Mouse (Mus musculus) spleen, postnatal 36 days (tissue): ENCODE results near the gene Rplp0.
"Not testable (repeated sequence)": the region's sequence is repeated elsewhere in the genome, so short reads cannot be mapped to it uniquely, and the experiment has no call there.

Experiments
- DNase-seq, 2 experiments: peaks; one replicate each; pipeline ENCODE4 v3.0.0; 2022; ENCODE audit warnings: low spot score in 2 of 2, mixed read lengths in 1 of 2

Gene Rplp0

DNA sequence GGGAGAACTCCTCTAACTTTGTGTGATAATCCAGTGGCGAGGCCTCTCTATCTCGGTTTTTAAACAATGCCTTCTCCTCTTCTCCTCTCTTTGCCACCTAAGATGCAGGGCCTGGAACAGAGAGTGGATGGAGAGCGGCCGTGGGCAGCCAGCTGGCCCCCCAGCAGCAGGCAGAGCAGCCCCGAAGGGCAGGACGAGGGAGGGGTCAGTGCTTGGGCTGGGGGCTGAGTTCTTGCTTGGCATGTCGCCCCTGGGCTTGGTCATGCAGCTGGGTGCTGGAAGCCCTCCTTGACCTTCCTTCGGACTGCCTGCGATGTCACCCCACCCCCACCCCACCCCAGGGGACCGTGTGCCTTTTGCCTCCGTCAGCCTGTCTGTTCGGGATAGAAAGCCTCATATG, 7.9 kb upstream of the Rplp0 start:
- no peak for DNase-seq

DNA sequence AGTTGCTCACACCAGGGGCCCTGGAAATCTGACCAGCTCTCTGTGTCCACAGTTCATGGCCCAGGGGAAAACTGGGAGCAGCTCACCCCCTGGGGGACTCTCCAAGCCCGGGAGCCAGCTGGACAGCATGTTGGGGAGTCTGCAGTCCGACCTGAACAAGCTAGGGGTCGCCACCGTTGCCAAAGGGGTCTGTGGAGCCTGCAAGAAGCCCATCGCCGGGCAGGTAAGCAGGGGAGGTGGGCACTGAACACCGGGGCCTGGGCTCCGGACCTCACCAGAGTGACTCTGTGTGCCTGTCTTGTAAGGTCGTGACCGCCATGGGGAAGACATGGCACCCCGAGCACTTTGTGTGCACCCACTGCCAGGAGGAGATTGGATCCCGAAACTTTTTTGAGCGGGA, 7.5 kb upstream of the Rplp0 start:
- no peak for DNase-seq

DNA sequence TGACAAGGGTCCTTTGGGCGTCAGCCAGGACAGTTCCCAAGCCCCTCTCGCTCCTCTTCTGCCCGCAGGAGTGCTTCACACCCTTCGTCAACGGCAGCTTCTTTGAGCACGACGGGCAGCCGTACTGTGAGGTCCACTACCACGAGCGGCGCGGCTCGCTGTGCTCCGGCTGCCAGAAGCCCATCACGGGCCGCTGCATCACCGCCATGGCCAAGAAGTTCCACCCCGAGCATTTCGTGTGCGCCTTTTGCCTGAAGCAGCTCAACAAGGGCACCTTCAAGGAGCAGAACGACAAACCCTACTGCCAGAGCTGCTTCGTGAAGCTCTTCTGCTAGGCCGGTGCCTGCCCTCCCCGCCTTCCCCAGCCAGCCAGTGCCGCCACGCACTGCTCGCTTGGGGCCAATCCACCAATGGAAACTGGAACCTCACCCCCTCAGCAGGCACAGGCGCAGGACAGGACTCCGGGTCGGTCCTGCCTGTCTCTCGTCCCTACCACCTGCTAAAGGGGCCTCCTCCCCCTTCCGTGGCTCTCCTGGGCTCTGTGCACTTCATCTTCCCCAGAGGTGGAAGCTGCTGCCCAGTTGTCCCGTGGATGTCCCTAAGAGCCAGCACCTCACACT, 5.4 kb upstream of the Rplp0 start:
- no peak for DNase-seq

DNA sequence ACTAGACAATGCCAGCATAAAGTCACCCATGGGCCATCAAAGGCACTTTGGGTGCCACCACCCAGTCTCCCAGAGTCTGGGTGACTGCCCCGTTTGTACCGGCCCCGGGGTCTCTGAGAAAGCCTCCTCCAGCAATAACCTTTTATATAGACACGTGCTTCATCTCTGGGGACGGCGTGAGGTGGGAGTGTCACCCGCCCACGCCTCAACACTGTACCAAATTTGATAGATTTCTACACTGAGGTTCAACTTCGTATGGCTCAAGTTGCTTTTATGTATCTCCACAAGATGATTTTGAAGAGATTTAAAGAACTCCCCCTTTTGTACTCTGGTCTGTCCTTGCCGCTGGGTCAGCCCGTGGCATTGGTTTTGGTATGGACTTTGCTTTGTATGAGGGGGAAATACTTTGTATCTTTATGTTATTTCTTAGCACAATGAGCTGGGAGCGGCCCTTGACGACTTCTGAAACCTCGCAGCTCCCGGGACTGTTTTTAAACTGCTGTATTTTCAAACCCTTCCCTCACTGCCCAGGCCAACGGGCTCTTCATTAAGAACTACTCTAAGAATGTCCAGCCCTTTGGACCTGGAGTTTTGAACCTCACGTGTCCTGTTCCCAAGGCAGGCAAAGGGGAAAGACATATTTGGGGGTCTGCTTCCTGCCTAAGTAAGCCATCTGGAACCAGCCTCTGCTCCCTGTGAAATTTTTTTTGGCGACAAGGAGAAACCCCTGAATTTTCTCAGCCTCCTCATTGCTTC, 4.6 kb upstream of the Rplp0 start:
- DNase-seq, result no peak

DNA sequence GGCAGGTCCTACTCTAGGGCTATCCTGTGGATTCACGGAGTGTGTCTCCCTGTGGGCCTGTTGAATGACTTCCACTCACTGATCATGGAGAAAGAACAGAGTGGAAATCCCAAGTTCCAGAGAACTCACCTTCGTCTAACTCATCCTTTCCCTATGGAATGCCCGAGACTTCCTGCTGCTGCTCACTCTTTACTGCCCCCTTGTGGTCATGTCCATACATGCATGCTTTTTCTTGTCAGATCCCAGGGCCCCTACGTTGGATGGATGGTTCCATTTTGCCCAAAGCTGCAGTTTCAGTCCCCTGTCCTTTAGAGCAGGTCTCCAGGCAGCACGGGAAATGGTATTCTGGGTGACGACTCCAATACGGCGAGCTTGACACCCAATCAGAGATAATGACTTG, 3.0 kb upstream of the Rplp0 start:
- peak; percentile 33 to 49 for DNase-seq

DNA sequence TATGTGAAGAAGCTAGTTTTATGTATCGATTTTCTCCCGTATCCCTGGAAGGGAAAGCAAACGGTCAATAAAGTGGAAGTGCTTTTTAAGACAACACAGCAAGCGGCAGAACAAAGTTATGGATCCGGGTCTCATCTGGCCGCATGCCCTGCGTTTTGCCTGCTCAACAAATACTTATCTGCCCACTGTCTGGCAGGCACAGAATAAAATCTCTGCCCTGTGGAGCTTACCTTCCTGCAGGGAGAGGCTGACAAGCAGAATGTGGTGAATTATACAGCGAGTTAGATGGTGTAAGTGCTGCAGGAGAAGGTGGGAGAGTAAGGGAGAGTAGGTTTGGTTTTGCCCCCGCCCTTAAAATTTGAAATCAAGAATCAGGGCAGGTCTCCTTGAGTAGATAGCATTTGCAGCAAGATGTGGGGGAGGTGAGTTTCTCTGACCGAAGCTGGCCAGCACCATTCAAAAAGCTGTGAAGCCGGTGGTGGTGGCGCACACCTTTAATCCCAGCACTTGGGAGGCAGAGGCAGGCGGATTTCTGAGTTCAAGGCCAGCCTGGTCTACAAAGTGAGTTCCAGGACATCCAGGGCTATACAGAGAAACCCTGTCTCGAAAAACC, 979 bp upstream of the Rplp0 start:
- no peak for DNase-seq

DNA sequence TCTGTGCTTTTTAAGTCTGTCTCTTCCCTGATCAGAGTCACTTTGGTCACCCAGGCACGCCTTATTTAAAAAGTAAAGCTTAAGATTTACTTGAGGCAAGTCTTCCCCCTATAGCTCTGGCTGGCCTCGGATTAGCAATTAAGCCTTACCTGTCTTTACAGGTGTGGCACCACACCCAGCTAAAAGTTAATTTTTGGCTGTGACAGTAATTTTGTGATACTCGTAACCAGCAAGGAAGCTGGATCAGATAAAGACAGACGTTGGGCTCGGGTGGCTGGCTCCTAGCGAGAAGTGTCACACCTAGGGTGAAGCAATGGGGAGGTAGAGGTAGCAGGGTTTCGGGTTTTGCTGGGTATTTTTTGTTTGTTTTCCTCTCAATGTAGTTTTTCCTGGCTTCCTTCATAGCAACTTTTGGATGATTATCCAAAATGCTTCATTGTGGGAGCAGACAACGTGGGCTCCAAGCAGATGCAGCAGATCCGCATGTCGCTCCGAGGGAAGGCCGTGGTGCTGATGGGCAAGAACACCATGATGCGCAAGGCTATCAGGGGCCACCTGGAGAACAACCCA, 1.2 kb downstream of the Rplp0 start:
- no peak for DNase-seq

DNA sequence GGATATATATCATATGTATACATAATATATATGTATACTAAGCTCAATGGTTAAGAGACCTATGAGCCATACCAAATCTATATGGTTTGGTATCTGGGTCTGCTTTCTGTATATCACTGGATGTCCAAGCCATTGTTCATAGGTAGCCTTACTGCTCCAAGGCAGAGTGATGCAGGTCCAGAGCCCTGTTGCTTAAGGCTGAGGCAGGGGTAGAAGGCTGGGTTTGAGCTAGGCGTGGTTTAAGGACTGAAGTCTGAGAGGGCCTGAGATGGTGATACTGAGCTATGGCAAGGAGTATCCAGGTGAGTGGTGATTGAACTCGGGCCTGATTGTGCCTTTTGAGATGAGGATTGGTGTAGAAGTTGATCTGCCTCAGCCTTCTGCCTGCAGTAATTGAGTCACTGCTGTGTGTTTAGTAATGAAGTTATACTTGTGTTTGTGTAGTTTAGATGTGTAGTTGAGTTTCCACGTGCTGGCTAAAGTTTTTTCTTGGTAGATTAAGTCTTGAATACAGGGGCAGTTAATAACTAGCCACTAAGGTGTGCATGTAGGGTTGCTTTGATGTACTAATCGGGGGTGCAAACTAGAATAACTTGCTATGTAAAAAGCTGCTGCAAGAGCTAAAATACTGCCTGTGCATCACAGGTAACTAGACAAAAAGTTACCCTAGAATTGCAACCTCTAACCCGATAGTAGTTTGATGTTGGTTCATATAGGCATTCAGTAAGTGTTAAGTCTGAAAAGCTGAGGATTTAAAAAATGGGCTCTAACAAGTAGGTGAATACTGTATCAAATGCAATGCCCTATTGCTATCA, 4.7 kb downstream of the Rplp0 start:
- DNase-seq, result no peak

DNA sequence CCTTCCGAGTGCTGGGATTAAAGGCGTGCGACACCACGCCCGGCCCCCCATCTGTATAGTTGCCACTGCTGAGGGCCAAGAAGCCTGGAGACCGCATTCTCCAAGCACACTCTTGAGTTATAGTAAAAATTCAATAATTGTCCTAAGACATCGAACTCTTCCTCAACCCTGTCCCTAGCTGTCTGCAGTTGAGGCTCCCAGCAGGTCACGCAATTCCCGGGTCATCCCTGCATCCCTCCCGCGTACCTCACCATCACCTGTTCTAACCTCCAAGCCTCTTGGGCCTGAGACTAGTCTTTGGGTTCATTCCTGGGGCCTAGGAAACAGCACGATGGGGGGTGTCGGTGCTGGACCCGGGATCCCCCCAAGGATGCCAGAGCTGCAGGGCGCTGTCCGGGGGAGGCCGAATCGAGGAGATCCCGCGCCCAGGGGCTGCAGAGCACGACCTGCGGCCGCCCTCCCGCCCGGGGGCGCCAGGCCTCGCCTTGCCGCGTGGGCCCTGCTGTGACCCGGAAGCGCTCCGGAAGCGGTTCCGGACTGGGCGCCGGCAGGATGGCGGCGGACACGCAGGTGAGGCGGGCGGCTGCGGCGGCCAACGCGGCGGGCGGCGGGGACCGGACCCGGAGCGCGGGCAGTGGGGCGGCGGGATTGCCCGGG, 5.6 kb downstream of the Rplp0 start, which contains the start of gene Gcn1l1:
Gcn1l1 (plus strand) TSS at position 518 of the 657 bp plus-strand sequence.
- peak; percentile 75 to 78 for DNase-seq

DNA sequence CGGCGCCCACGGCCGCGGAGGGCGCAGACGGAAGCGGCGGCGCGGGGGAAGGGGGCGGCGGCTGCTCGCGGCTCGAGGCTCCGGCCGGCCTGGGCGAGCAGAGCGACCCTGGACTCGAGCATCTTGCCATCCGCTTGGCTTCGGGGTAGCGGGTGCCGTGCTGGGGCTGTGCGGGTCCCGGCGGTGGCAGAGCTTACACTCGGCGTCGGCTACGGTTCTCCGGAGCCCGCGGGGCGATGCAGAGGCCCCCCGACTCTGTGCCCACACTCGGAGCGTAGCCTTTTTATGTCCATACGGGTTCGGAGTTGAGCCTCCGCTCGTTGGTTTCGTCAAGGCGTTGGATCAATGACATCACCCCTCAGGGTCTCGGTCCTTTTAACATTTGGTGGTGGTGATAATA, 6.1 kb downstream of the Rplp0 start:
- no peak for DNase-seq

DNA sequence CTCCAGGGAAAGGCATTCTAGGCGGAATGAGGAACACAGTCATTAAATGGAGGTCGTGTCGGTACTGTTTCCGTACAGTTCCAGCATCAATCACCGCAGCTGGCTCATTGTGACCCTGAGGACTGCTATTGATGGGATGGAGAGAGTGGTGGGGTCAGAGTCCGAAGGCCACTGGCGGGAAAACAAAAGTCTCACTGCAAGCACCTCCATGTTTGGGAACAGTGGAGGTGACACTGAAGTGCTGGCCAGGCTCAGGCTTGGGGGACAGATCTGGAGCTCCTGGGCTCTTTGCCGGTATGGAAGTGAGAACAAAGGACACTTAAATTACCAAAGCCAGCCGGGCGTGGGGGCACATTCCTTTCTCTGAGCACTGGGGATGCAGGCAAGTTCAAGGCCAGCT, 9.4 kb downstream of the Rplp0 start:
- DNase-seq, result no peak

DNA sequence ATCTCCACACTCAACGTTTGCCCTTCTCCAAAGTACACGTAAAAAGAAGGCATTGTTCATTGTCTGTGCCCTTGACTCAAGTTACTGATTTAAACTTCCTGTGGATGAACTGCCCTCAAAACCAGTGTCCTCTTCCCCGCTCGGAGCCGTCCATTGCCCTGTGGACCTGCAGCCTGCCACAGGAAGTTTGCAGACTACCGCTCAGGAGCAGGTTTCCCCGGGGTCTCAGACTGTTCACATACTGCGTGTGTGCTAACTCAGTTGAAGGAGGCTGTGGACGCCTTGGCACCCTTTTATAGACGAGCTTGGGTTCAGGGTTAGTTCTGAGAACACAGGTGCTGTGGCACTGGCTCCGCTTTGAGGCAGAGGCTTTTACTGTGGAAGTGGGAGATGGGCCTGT, 10.0 kb downstream of the Rplp0 start:
- DNase-seq, result no peak

DNA sequence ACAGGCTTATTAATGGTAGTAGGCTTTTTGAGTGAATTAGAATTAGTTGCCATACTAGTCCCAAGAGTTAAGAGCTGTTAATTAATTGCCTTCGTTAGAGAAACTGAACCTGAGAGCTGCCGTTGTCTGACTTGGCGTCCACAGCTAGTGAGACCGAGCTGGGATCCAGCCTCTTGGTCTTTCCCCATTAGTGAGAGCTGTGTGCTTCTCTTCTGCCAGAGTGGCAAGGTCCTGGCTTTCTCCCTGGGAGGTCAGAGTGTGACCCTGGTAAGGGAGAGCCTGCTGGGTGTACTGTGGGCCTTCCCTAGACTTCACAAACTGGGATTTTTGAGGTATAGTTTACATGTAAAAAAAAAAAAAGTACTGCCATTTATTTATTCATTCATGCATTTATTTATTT, 10.5 kb downstream of the Rplp0 start:
- DNase-seq, result no peak

DNA sequence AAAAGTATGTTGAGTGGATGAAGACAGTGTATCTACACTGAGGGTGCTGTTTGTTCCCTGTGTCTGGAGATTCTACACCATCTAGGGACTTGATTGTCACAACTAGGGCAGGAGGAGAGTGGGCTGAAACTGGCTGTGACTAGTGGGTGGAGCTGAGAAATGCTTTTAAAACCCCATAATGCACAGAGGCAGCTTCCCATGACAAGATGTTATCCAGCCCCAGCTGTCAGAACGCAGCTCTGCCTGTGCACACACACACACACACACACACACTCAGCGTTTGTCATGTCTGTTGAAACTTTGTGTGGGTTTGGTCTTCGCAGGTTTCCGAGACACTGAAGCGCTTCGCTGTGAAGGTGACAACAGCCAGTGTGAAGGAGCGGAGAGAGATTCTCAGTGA, 11.8 kb downstream of the Rplp0 start:
- DNase-seq, result no peak

DNA sequence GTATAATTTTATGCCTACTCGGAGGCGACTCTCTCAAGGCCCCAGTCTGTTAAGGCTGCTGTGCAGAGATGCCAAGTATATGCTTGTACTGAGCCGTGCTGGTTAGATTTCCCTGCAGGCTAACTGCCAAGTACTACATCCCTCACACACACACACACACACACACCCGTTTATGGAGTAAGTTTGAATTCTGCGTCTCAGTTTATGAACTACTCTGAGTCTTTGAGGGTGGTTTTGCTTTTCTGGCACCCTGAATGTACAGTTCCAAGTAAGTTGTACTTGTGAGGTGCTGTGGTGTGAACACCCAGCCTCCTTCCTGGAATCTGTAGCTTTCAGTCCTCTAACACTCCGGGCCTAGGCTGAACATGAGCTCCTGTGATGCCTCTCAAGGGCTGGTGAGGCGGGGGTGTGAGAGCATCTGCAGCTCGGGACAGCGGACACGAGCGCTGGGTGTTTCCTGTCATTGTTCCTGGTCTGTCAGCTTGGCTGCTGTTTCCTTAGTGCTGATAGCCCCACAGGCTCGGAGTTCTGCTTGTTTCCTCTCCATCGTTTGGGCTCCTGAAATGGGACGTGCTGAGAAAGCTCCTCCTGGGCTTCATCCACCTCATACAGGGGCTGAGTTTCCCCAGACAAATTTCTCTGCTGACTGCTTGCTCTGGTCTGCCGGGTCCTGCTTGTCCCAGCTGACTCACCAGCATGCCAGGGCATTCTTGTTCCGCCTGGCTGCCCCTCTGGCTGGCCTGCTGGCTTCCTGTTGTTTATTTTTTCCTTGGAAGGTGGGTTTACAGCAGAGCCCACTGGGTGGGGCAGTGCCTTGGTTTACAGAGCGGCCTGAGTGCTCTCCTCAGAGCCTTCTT, 13.6 kb downstream of the Rplp0 start:
- no peak for DNase-seq

DNA sequence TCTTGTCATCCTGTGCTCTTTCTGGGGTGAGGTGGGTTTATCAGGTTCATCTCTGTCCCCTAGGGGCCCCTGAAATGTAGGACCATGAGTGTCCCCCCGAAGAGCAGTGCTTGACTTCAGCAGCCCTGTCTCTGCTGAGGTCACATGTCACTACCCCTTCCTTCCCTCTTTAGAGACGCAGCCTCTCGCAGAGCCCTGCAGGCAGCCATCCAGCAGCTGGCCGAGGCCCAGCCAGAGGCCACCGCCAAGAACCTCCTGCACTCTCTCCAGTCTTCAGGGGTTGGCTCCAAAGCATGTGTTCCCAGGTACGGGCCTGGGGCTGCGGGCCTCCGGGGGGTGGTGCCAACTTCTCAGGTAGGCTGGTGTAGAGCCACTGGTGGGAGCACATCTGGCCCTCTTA, 15.7 kb downstream of the Rplp0 start:
- no peak for DNase-seq

DNA sequence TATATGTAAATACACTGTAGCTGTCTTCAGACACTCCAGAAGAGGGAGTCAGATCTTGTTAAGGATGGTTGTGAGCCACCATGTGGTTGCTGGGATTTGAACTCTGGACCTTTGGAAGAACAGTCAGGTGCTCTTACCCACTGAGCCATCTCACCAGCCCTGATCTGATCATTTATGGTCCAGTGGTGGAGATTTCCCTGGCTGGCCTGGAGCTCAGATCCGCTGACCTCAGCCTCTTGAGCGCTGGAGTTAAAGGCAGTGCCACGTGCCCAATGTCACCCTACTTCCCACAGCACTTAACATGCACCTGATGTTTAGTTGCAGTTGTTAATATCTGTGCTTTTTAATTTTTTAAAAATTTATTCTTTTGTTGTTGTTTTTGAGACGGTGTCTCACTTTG, 18.4 kb downstream of the Rplp0 start:
- DNase-seq, result not testable (repeated sequence)

DNA sequence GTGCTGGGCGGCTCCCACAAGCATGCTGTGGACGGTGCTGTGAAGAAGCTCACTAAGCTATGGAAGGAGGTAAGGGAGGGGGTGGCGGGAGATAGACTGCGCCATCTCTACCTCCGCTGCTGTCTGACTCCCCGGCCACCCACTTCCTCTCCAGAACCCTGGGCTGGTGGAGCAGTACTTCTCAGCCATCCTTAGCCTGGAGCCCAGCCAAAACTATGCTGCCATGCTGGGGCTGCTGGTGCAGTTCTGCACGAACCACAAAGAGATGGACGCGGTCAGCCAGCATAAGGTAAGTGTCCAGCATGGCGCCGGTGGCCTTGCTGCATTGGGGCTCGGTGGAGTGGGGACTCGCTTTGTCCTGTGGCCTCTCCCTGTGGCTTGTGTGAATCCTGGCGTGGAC, 19.7 kb downstream of the Rplp0 start:
- no peak for DNase-seq

DNA sequence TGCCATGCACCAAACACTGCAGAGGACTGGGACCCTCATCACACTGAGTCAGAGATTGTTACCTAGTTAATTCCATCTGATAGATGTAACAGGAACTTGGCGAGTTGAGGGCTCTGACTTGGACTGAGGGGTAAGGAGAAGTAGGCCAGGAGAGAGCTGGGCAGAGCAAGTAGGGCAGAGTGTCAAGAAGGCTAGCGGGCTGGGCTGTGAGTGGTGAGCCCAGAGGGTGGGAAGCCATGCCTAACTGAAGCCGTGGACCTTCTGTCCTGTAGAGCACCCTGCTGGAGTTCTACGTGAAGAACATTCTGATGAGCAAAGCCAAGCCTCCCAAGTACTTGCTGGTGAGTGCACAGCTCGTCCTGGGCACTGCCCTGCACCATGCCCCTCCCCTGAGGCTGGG, 20.1 kb downstream of the Rplp0 start:
- no peak for DNase-seq

DNA sequence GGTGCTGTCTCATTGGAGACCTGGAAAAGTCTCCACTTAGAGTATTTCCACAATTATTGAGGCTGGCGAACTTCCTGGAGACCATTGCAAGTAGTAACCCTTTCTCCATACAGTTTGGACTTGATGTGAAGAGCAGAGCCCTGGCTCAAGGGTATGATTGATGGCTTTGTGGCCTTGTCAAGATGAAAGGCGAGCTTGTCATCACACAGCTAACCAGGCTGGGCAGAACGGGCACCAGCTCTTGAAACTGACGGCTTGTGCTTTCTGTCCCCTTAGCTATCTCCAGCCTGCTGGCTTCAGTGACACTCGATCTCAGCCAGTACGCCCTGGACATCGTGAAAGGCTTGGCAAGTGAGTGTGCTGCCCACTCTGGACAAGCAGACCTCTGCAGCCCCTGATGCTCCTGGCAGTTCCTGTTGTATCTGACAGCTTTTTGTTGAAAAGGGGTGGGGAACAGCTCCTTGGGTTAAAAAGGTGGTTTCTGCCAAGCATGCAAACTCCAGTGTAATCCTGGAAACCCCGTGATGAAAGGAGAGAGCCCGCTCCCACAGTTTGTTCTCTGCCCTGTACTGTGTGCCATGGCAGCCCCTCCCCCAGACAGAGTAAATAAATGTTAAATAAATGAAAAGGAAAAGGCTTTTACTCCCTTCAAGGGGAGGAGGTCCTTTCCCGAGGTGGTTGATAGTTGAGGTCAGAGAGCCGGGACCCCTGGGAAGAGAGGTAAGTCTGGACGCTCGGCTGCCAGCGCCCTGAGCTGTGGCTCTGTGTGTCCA, 21.1 kb downstream of the Rplp0 start:
- DNase-seq, result no peak
